Mouse (Mus musculus) layer of hippocampus, adult 11-12 months (tissue): ENCODE measurements around the gene Olfr181.

Experiments
- DNase-seq: peaks from one replicate; pipeline ENCODE4 v3.0.0; 2022; ENCODE audit warnings: low spot score

Gene Olfr181

GRCm38 (mm10) chr16:58928655-58929054 lies at the start of gene Olfr181:
Olfr181 (minus strand) TSS chr16:58928755.
- DNase-seq = no peak

GRCm38 (mm10) chr16:58929292-58929691 lies 737 bp upstream of the Olfr181 start, which contains the start of gene Olfr180:
Olfr180 (minus strand) TSS chr16:58929392.
- no peak for DNase-seq

- no peak for DNase-seq
Measured at GRCm38 (mm10) chr16:58891963-58892362, 36.6 kb downstream of the Olfr181 start, which contains the start of gene Olfr178. Olfr178 (minus strand) TSS chr16:58892063.

GRCm38 (mm10) chr16:58884416-58884815 lies 44.1 kb downstream of the Olfr181 start:
- no peak for DNase-seq
